Mouse (Mus musculus) olfactory bulb, adult 2 months (tissue): ENCODE measurements around the gene Jun.

Source experiments
- CTCF ChIP-seq: fragments of 200-500 bp; IDR thresholded peaks from 2 replicates; pipeline ENCODE4 v1.5.1; 2012; ENCODE audit warnings: low read depth, mild to moderate bottlenecking, low read length, moderate library complexity; ENCODE audit not compliant: insufficient read depth
- POLR2A ChIP-seq: fragments of 200-500 bp; IDR thresholded peaks from 2 replicates; pipeline ENCODE4 v1.6.1; 2012; ENCODE audit warnings: mild to moderate bottlenecking, low read depth, low read length, moderate library complexity; ENCODE audit not compliant: insufficient read depth

GRCm38 (mm10) chr4:95012256-95012655 is 39.8 kb downstream of the Jun start:
- TF ChIP-seq CTCF (no peak), POLR2A (no peak)
